Mouse (Mus musculus): ENCODE results near the gene Det1.

The Det1 gene

GRCm38 (mm10) chr7:78846737-78847434, at the start of gene Det1:
Det1 (minus strand) TSS chr7:78847263.
- DNase-seq = peak; percentile 93

- DNase-seq = peak; percentile 98
Observed at GRCm38 (mm10) chr7:78895653-78896333, 48.7 kb upstream of the Det1 start, which contains the start of gene Aen. Aen (plus strand) TSS chr7:78895854.

- DNase-seq = no peak
Observed at GRCm38 (mm10) chr7:78895021-78895652, 48.1 kb upstream of the Det1 start.

- no peak for DNase-seq
Observed at GRCm38 (mm10) chr7:78893917-78894316, 46.9 kb upstream of the Det1 start.

- peak; percentile 75 for DNase-seq
Observed at GRCm38 (mm10) chr7:78890641-78891040, 43.6 kb upstream of the Det1 start.

- no peak for DNase-seq
Observed at GRCm38 (mm10) chr7:78887431-78887842, 40.4 kb upstream of the Det1 start.

- no peak for DNase-seq
Observed at GRCm38 (mm10) chr7:78886496-78886895, 39.4 kb upstream of the Det1 start.

GRCm38 (mm10) chr7:78885404-78885803, 38.3 kb upstream of the Det1 start:
- no peak for DNase-seq

- peak; percentile 44 for DNase-seq
Observed at GRCm38 (mm10) chr7:78884139-78884538, 37.1 kb upstream of the Det1 start.

GRCm38 (mm10) chr7:78883726-78884060, 36.6 kb upstream of the Det1 start:
- DNase-seq = no peak

- DNase-seq = no peak
Observed at GRCm38 (mm10) chr7:78883016-78883725, 36.1 kb upstream of the Det1 start.

- peak; percentile 47 for DNase-seq
Observed at GRCm38 (mm10) chr7:78882469-78882837, 35.4 kb upstream of the Det1 start.

GRCm38 (mm10) chr7:78881607-78882468, 34.8 kb upstream of the Det1 start:
- DNase-seq = no peak

- no peak for DNase-seq
Observed at GRCm38 (mm10) chr7:78872831-78873230, 25.8 kb upstream of the Det1 start.

GRCm38 (mm10) chr7:78872366-78872765, 25.3 kb upstream of the Det1 start:
- no peak for DNase-seq

GRCm38 (mm10) chr7:78868731-78869130, 21.7 kb upstream of the Det1 start:
- DNase-seq = no peak

GRCm38 (mm10) chr7:78865212-78865949, 18.3 kb upstream of the Det1 start:
- DNase-seq = no peak

- DNase-seq = no peak
Observed at GRCm38 (mm10) chr7:78864446-78864802, 17.4 kb upstream of the Det1 start.

GRCm38 (mm10) chr7:78863796-78864445, 16.9 kb upstream of the Det1 start:
- DNase-seq = no peak

- no peak for DNase-seq
Observed at GRCm38 (mm10) chr7:78855044-78855655, 8.1 kb upstream of the Det1 start.

GRCm38 (mm10) chr7:78854051-78854450, 7.0 kb upstream of the Det1 start:
- no peak for DNase-seq

Measured in right cerebral cortex, adult 18-20 months (tissue).